15 mouse cellular contexts compared by ENCODE assay signal in genomic region chr19:29481578-29481977, GRCm38 (mm10).
"Had no signal": no experiment of that assay in that cellular context is flagged by ENCODE, and none has a peak within 500 bp of the region (broad histone marks: within the 10 kb centered on the region; RNA-seq: fewer than 3 reads in every experiment).

No protein-coding gene starts in this region.

- H3K9me3 ChIP-seq: neural tube, embryonic 15.5 days; stomach, embryonic 15.5 days had no signal

- H3K9ac ChIP-seq: neural tube, embryonic 15.5 days; stomach, embryonic 15.5 days had no signal

- H3K4me1 ChIP-seq: neural tube, embryonic 15.5 days; stomach, embryonic 15.5 days had no signal

- DNase-seq: retina, postnatal 1 day; right cerebral cortex, adult 18-20 months; right cerebral cortex, postnatal 14 days; right cerebral cortex, postnatal 25 days; right cerebral cortex, postnatal 4 days; spleen, adult 18-20 months; thymus, adult 18-20 months; thymus, adult 2 months; thymus, postnatal 14 days; thymus, postnatal 25 days; thymus, postnatal 36 days; thymus, postnatal 4 days had no signal

- H3K4me3 ChIP-seq: neural tube, embryonic 15.5 days; stomach, embryonic 15.5 days had no signal

- H3K4me2 ChIP-seq: neural tube, embryonic 15.5 days; stomach, embryonic 15.5 days had no signal

- H3K27ac ChIP-seq: neural tube, embryonic 15.5 days; stomach, embryonic 15.5 days; stomach, postnatal 0 days had no signal

- H3K36me3 ChIP-seq: neural tube, embryonic 15.5 days; stomach, embryonic 15.5 days had no signal

- H3K27me3 ChIP-seq: neural tube, embryonic 15.5 days; stomach, embryonic 15.5 days had no signal
